Mouse (Mus musculus) mature B cell (primary cell): ENCODE measurements around the gene Ulk1.
"Not testable (repeated sequence)": the region's sequence is repeated elsewhere in the genome, so short reads cannot be mapped to it uniquely, and the experiment has no call there.

Experiments used
- in situ Hi-C: fragments of 300-500 bp; cut with MboI; formaldehyde crosslinking; loops from 2 replicates; pipeline ENCODE4 v1.14.3; 2019

Ulk1 gene

GRCm38 (mm10) chr5:110804012-110804743 lies 5.7 kb downstream of the Ulk1 start:
- in situ Hi-C loops: no loop called here

GRCm38 (mm10) chr5:110802809-110803208 lies 7.1 kb downstream of the Ulk1 start:
- in situ Hi-C loops: no loop called here

DNA sequence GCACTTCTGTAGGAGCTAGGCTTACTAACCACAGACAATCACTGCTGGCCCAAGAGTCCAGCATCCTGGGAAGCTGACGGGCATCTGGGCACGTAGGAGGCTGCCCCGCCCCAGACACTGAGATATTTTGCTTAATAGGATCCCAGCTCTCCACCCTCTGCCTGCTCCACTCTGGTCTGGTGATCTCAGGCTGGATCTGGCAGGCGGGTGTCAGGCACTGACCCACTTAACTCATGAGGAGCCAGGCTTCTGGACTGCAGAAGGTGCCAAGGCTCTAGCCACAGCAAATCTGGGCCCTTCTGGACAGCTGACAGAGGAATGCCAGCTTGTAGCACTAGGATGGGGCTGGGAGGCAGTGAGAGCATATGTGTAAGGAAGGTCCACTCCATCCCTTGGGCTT lies 7.7 kb downstream of the Ulk1 start:
- in situ Hi-C loops: no loop called here

GRCm38 (mm10) chr5:110801036-110801624 lies 8.8 kb downstream of the Ulk1 start:
- in situ Hi-C loops: no loop called here

- in situ Hi-C loops: no loop called here
Measured at GRCm38 (mm10) chr5:110797696-110798095, 12.2 kb downstream of the Ulk1 start.

DNA sequence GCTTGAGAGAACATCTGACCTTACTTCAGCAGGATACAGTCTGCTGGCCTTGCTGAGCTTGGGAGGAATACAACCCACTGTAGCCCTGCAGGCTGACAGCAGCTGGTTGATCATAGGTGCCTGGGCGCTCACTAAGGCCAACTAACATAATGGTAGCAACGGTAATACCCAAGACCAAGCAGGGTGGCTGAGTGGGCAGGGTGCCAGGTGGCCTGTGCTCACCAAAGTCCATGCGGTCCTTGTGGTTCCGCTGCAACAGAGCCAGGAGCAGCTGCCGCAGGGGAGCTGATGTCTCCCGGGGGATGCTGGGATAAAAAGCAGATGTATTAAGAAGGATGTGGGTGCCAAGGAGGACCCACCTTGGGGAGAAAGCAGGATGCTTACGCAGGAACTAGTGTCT lies 15.5 kb downstream of the Ulk1 start:
- in situ Hi-C loops: no loop called here

DNA sequence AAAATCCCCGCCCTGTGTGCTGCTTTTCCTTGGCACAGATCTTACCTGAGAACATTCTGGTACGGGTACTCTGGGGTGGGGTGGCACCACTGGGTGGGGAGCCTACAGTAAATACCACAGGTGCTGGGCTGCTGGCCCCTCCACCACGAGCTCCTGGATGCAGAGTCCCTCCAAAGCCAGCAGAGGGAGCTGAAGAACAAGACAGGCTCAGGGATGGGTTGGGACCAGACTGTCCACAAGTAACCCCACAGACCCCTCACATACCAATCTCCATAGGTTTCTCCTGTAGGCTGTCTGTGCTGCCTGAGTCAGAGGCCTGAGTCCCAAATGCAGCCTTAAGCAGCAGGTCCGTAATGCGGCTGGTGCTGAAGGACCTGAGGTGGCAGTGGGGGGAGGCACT lies 21.2 kb downstream of the Ulk1 start:
- in situ Hi-C loops: no loop called here

- in situ Hi-C loops: no loop called here
Measured at GRCm38 (mm10) chr5:110786081-110786835, 23.6 kb downstream of the Ulk1 start.

DNA sequence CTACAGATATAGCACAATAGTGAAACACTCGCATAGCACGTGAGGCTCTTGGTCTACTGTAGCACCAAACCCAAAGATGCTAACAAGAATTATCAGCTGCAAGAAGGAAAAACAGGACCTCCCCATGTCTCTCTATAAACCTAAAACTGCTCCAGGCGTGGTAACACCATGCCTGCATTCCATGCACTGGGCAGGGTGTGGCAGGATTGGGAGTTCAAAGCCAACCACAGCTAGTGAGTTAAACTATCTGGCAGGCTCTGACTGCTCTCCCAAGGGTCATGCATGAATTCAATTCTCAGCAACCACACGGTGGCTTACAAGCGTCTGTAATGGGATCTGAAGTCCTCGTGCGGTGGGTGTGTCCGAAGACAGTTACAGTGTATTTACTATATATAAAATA lies 26.7 kb downstream of the Ulk1 start:
- in situ Hi-C loops: no loop called here

DNA sequence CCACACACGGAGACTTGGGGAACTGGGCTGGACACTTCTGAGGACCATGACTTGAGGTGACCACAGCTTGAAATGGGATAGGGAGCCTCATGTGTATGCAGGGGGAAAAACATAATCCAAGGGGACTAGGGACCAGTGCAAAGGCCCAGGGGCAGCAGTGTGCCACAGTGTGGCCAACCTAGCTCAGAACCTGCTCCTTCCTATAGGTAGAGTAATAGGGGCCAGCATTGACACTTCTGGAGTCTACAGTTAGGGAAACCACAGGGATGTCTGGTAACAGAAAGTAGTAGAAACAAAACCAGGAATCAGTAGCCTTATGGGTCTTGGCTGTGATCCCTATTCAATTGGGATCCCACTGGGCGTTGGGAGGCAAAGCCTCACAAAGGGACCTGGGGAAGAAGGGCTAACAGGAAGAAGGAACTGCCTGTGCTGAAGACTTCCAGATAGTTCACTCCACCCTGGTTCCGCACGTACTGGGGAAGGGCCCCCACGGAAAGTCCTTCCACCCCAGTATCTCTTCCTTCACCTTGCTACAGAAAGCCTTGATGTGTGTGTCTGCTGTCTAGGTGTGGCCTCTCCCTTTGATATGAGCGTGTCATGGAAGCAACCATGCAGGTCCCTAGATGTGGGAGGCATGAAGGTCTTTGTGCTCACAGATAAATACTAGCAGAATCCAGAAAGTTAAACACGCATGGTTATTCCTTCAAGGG lies 28.2 kb downstream of the Ulk1 start:
- in situ Hi-C loops: no loop called here

DNA sequence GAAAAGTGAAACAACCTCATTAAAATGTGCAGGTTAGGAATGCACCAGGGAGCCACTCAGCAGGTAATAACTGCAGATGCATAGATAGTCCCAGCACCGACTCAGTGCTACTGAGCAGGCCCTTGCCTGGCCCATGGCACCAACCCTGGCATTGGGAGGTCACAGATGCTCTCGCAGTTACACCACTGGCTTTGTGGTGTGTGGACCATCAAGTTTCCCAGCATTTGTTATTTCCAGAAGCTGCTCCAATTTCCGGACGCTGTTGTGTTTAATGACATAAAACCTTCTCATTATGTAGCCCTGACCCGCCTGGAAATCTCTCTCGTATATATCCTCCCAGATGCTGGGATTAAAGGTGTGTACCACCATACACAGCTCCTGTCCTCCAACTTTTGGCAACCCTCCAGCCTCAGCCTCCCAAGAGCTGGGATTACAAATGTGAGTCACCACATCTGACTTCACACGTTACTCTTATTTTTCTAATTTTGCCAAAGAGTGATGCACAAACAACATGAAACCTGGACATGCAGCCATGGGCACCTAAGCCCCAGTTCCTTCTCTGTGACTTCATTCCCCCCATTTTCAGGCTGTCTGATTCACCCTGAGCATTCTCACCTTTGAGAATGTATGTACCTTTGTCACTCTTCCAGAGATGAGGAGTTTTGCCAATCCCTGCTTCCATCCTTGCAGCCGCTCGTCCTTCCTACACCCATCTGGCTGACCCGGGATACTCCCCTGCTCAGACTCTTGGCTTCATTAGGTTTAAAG lies 29.0 kb downstream of the Ulk1 start:
- in situ Hi-C loops: no loop called here

DNA sequence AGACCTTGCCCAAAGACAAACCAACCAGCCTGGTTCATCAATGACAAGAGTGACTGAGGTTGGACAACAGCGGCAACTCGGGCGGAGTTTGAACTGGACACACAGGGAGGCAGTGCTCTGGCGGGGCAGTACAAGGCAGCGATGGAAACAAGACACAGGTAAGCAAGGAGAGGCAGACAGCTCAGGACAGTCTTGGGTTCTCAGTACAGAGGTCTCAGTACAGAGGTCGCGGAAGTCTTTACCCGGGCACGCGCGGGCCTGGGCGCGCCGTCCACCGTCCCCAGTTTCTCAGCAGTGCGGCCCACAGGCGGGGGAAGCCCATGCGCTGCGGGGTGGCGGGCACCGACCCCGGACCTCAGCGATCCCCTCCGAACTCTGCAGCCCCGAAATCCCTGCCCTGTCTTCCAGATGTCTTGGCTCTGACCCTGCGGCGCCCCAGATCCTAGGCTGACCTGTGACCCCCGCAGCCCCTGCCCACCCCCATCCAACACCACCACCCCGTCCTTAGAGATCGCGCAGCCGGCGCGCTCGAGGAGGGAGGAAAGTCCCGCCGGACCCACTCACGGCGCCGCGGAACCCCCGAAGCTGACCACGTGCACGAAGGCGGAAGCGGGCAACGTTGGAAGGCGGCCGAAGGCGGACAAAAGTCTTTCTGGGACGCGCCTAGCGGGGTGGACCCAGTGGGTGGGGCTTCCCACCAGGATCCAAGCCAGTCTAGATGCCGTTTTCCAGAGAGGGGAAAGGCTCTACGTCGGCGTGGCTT lies 29.7 kb downstream of the Ulk1 start, which contains the start of gene Pus1:
Gene Pus1 (minus strand): TSS at position 662 of the 763 bp plus-strand sequence.
- in situ Hi-C loops: no loop called here

GRCm38 (mm10) chr5:110779276-110779997 lies 30.5 kb downstream of the Ulk1 start:
- in situ Hi-C loops: no loop called here

GRCm38 (mm10) chr5:110778263-110778662 lies 31.6 kb downstream of the Ulk1 start:
- in situ Hi-C loops: no loop called here

DNA sequence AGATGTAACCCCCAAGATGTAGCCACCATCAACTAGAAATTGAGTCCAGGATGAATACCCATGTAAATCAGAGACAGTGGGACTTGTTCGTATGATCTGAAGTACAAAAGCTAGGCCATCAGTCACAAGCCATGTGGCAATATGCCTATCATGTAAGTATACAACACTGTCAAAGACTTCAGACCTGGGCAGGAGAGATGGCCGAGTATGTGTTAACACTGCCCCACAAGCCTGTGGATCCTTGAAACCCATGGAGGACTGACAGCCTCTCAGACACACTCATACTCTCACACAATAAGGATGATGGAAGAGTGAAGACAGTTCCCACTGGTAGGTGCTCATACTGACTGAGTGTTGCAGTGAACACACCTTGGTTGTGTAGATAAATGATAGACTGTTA lies 33.8 kb downstream of the Ulk1 start:
- in situ Hi-C loops: no loop called here

DNA sequence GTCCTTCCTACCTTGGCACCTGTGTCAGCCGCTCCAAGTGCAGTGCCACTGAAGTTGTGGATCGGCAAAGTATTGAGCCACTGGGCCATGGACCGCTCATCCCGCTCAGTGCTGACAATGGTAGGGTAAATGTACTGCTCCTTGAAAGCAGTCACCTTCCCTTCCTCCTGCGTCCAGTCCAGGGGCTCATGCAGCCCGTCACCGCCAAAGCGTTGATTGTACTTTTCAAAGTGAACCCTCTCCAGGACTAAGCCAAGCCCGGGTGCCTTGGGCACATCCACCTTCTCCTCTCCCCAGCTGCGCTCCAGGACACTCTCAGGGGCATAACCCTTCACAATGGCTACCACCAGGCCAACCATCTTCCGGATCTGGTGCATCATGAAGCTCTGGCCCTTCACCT lies 35.4 kb downstream of the Ulk1 start:
- in situ Hi-C loops: no loop called here

GRCm38 (mm10) chr5:110772945-110773344 lies 37.0 kb downstream of the Ulk1 start:
- in situ Hi-C loops: not testable (repeated sequence)

DNA sequence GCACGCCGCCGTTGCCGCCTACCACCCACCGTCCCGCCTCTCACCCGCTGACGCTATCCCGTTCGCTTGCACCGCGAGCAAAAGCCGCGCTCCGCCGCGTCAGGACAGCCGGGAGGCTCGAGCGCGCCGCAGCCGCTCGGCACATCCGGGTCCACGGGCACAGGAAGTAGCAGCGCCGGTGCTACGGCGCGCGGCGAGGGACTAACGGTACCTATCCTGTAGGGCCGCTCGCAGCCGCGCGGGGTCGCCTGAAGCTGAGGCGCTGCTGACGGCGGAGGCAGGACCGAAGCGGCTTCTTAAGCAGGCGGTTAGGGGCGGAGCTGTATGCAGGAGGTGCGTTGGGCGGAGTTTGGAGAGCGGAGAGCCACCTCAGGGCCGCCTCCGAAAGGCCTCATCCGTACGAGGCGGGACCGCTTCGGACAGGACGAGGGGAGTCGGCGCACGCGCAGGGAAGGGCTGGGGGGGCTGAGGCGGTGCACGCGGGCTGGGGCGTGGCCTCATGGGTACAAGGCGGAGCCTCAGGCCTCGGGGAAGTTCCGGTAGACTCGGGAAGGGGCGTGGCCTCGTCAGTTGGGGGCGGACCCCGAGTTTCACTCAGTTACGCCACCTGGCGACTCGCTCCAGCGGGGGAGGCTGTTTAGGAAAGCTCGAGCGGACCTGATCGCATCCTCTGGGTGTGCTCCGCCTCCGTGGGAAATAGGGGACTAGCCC lies 39.3 kb downstream of the Ulk1 start, which contains the start of gene Ep400:
Gene Ep400 (minus strand): TSS at position 270 of the 711 bp plus-strand sequence.
- in situ Hi-C loops: no loop called here

DNA sequence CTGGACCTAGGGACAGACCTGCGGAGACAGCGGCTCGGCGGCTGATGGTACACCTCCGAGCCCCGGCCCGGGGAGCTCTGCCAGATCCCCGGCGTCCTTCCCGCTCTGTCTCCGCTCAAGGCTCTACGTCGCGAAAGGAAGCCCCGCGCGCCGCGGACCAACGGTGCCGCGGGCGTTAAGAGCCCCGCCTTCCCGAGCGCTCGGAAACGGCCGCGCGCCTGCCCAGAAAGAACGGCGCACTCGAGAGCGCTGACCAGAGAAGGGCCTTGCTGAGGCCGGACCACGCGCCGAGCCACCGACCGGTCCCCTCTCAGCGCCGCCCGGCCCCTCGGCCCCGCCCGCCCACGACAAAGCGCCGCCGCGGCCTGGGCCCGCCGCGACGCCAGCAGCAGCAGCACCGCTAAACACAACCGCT lies 39.9 kb downstream of the Ulk1 start:
- in situ Hi-C loops: no loop called here
